Mouse (Mus musculus) right cerebral cortex, postnatal 10 days (tissue): Measurements from ENCODE around the gene Acsf3.

Source experiments
- DNase-seq, 2 experiments: peaks; one replicate each; pipeline ENCODE4 v3.0.0; 2021; ENCODE audit warnings: low spot score in 2 of 2

The Acsf3 gene

DNA sequence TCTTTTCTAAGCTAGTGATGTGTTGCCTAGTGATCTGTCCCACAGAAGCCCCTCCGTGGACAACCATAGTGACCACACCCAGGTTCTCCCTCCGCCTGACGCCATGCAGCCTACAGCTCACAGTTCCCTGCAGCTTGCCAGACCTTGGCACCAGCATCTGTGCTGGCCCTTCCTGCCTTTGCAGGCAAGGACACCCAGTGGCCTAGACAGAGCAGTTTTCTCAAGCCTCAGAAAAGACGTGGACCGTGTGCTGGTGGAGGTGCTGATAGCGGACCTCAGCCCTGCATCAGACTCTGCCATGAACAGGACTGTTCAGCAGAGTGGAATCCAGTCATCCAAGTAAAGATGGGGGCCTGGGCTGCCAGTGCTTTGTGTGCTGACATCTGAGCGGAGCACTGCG lies 35.1 kb downstream of the Acsf3 start:
- no peak for DNase-seq

DNA sequence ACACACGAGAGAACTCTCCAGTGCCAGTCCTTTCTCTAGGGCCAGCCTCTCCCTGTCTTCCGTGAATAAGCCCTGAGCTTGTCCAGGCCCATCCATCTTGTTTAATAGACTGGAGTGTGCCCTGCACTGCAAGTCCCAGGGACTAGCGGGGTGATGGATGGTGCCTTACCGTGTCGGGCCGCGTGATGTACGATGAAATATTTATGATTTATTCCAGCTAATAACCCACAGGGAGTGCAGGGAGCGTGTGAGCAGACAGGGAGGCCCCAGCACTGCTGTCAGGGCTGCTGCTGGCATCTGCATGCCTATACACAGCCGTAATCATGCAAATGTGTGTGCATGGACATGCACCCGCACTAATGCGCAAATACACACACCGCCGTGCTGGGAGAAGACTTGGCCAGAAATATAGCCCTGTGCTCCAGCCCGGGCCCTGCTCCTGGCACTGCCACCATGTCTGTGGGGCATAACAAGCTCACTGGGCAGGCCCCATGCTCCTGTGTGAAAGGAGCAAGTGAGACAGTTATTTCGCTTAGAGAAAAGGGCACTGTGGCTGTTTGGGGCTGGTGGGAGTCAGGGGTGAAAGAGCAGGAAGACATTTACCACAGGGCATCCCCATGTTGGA lies 36.7 kb downstream of the Acsf3 start:
- no peak for DNase-seq

DNA sequence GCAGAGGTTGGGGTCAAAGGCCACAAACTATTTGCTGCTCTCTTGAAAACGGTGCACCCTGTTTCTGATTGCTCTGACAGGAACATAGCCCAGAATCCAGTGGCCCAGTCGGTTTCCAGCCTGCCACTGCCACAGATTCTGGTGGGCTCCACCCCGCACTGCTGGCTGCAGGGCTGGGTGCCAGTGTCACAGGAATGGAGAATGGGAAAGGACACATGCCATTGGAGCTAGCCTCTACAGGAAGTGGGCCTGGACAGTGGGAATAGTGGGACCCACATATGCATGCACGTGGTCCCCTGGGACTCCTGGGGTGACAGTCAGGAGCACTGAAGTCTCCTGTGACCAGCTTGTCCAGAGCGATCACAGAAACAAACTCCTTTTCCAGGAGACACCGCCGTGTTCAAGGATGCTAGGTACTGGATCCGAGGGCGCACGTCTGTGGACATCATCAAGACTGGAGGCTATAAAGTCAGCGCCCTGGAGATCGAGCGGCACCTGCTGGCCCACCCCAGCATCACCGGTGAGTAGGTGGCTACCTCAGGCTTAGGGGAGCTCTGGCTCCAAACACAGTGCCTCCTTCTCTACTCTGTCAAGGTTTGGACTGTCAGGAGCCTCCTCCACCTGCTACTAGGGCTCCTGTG lies 37.4 kb downstream of the Acsf3 start:
- DNase-seq, result no peak

DNA sequence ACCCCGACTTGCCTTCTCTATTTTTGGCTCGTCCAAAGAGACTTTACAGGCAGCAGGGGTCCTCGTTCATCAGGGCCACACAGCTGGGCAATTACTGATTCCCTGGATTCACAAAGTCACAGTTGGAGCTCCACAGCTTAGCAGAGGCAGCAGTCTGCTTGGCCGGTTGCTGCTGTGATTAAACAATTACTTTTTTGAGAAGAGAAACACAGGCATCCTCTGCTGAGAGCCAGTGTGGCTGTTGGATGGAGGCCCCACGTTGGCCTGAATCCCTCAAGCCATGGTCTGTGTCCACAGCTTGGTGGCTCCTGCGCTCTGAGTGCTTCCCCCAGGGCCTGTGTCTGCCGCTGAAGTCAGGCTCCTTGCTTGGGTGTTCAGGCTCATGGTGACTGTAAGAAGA lies 39.3 kb downstream of the Acsf3 start:
- DNase-seq, result peak; percentile 59

DNA sequence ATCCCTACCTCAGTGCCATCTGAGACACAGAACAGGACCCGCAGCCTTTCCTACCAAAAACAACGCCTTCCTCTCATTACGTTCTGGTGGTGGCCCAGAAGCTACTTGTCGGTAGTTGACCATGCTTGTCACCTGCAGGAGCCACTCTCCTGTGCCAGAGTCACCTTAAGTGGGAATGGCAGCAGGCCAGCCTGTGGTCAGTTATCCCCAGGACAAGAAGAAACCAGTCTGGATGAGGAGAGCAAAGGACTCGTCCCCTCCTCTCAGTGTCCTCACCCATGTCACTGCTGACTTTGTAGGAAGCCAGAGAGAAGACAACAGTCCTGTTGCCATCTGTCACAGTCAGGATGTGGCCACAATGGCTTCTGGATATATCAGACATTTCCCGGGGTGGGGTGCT lies 41.7 kb downstream of the Acsf3 start:
- no peak for DNase-seq

DNA sequence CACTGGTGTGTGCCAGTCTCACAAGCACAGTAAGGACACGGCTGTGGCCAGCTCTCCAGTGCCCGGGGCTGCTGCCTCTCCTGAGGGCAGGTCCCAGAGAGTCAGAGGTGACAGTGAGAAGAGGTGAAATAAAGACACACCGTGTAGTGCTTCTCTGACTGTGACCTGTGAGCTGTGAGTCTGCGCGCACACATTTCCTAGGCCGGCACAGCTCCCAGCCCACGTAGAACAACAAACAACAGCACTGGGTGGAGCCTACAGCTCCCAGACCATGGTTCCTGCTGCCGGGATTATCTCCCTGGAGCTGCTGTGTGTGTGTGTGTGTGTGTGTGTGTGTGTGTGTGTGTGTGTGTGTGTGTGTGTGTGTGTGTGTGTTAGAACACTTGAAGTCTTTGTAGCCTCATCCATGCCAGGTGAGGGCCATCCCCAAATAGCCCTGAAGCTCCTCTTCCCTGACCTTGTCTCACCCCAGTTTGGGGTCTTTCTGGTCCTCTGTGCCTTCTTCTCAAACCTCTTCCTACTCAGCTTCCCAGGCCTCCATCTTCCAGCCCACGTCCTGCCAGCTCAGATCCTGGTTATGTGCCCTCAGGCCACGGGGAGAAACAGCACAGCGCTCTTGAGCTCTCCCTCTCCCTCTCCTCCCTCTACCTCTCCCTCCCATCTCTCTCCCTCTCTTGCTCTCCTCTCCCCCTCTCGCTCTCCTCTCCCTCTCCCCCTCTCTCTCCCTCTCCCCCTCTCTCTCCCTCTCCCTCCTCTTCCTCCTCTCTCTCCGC lies 42.6 kb downstream of the Acsf3 start:
- no peak for DNase-seq

DNA sequence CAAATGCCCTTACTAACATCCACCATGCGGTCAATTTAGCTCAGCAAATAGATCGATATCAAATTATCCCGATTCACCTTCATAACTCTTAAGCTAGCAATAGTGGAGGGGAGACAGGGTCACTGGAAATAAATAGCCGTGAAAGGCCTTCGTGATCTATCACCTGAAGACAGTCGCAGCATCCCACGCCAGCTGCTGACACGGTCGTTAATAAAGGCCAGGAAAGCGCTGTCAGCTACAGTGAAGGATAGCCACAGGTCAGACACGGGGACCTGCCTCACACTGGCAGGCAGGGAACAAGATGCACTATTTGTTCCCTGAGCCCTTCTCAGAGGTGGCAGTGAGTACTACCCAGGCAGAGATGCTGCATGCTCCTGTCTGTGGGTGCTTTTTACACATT lies 44.5 kb downstream of the Acsf3 start:
- no peak for DNase-seq

DNA sequence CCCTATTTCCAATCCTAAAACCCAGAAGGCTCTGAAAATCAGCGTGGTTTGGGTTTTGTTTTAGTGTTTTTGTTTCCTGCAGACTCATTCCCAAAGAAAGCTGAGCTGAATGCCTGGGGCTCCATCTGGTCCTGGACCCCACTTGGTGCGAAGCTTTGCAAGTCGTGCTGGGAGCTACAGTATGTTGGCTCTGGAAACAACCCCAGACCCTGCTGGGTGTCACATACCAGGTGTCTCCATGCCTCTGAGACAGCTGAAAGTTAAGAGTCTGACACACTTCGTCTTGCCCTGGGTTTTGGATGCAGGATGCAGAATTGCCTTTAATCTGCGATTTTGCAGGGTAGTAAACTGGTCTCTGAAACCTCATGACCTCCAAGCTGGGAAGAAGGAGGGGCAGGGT lies 49.3 kb downstream of the Acsf3 start:
- no peak for DNase-seq

DNA sequence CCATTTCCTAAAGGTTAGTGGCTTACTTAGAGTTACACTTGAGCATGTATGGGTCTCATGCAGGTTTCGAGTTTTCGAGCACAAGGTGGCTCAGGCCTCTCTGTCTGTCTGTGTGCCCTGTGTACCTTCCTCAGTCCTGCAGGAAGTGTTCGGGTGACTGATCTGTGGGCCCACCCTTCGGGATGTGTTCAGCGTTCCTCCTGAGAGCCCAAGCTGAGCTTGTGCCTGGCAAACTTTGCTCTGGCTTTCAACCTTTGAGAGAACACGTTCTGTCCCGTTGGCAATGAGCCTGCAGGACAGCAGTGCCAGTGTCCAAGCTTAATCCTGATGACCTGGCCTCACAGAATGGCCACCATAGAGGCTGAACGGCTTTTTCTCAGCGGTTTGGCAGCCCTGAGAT lies 49.7 kb downstream of the Acsf3 start:
- DNase-seq, result no peak

DNA sequence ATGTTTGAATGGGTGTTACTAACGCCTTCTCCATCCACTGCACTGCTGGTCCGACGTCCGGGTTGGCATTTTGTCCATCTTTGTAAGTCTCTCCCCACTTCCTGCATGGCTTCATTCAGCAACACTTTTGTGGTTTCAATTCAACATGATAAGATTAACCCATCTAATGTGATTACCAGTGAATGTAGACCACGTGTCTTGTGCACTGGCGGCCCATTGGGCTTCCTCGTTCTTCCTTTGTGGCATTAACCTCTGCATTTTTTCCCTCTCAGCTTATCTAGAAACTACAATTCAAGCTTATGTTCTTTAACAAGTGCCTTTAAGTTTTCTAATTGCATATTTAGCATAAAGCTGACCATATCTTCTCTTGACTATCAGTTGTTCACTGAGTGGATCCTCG lies 50.1 kb downstream of the Acsf3 start:
- DNase-seq, result no peak

DNA sequence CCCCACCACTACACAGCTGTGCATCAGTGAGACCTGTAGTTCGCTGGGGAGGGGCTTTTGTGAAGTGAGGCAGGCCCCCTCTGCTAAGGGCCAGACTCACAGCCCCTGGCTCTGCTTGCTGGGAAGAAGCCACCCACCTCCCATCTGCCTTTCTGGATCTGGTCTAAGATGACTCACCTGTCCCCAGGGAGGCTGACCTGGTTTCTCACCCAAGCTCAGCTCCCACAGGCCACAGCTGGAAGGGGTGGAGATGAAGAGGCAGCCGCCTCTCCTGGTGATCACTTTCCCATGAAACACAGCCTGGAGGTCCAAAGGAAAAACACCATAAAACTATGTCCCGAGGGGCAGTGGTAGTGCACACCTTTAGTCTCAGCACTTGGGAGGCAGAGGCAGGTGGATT lies 54.1 kb downstream of the Acsf3 start:
- no peak for DNase-seq

DNA sequence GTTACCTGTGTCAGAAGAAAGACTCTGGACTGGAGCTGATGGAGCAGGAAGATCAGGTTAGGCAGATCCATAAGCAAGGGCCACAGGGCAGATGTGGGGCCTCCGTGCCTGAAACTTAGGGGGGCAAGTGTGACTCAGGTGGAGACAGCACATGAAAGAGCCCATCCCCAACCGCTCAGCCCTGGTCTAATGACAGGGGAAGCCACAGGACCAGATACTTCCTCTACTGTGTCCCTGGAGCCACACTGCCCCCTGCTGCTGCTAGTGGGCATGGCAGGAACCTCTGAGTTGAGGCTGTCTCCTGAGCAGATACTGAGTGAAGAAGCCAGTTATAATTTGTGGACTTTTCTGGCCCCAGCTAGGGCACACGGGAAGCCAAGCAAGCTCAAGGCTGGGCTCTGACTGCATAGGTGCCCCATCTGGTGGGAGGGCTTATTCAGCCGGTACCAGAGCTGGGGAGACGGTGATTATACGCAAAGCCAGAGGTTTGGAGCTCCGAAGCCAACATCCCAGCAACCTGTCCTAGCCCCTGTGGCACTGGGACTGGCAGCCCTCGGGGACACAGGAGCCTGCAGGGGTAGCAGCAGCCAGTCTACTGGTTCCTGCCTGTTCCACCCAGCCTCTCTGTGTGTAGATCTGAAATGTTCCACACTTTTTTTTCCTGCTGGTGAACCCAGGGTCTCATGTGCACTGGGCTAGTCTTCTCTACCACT lies 55.2 kb downstream of the Acsf3 start:
- DNase-seq, result peak; percentile 91 to 93

DNA sequence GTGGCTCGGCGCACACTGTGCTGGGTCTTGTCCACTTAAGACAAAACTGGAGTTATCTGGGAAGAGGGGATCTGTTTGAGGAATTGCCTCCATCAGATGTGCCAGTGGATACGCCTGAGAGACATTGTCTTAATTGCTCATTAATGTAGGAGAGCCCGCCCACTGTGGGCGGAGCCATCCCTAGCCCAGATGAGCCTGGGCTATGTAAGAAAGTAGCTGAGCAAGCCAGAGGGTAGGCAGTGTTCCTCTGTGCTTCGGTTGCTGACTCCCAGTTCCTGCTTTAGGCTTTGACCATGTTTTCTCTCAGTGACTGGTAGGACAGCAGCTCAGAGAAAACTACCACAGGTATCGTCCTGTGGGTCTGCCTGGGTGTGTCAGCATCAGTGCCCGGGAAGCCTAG lies 59.1 kb downstream of the Acsf3 start:
- DNase-seq, result no peak

DNA sequence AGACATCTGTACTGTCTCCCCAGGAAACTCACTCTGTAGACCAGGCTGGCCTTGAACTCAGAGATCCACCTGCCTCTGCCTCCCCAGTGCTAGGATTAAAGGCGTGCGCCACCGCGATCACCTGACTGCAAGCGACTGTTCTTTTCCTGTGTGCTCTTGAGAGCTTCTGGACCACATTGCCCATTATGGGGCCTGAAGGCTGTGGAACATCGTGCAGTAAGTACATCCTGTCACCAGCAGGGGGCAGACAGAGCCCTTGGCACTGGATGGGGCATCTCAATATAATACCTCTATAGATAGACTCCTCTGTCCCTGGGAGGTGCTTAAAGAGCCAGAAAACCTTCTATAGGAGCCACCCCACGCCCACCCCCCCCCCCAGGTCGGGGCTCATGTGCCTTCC lies 59.7 kb downstream of the Acsf3 start:
- peak; percentile 76 to 82 for DNase-seq

DNA sequence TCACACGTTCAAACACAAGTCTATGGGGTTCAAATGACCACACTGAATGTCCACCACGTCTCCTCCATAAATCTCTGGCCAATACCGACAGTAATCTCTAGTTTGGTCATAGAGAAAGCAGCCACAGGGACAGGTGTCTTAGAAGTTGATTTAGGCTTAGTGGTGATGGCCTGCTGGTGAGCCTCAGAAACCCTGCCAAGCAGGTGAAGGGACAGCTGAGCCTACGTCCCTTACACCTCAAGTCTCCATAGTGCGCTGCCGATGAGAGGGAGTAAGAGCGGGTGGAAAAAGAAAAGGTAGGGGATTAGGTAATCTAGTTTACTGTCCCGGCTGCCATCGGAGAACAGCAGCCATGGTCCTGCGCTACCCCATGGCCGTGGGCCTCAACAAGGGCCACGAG lies 60.9 kb downstream of the Acsf3 start:
- DNase-seq, result no peak

DNA sequence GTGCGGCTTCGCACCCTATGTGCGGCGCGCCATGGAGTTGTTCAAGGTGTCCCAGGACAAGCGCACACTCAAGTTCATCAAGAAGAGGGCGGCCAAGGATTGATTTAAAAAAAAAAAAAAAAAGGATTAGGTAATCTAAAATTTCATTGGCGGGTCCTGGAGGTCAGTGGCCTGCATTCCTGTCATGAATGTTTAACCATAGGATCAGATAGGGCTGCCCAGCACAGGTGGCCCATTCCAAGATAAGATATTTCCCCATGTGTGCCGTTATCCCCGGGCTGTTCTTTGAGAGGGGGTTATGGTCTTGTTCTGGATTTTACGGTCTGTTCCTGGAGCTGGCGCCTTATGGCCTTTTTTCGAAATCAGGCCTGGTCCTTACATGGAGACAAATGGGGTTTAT lies 61.4 kb downstream of the Acsf3 start:
- no peak for DNase-seq

DNA sequence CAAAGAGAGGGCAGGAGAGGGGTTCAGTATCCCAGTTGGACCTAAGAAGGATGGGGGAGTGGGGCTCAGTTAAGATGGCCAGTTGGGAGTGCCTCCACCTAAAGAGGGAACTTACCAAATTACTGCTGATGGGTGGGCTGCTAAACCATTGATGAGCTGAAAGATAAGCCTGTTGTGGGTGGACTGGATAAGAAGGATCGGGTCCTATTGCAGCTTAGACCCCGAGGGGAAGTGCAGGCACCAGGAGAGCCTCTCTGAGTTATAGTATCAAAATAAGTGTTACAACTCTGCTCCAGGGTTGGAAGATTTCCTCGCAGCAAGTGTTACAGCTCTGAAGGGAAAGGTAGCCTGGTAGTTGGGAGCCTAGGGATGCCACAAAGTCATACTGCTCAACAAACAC lies 68.9 kb downstream of the Acsf3 start:
- no peak for DNase-seq

DNA sequence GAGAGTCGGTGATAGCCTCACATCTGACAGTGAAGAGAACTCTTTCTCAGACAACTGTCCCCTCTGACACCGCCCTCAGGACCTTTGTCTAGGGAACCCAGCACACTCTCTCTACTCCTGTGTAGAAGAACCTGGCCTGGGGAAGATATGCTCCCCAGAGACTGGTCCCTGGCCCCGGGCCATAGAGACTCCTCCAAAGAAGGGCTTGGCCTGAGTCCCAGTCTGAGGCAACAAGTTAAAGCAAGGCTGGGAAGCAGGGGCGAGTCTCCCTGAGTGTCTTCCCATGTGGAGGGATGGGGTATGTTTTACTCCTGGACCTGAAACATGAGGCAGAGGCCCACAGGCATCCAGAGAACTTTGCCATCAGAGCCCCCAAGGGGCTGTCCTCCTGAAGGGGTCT lies 70.4 kb downstream of the Acsf3 start:
- no peak for DNase-seq

DNA sequence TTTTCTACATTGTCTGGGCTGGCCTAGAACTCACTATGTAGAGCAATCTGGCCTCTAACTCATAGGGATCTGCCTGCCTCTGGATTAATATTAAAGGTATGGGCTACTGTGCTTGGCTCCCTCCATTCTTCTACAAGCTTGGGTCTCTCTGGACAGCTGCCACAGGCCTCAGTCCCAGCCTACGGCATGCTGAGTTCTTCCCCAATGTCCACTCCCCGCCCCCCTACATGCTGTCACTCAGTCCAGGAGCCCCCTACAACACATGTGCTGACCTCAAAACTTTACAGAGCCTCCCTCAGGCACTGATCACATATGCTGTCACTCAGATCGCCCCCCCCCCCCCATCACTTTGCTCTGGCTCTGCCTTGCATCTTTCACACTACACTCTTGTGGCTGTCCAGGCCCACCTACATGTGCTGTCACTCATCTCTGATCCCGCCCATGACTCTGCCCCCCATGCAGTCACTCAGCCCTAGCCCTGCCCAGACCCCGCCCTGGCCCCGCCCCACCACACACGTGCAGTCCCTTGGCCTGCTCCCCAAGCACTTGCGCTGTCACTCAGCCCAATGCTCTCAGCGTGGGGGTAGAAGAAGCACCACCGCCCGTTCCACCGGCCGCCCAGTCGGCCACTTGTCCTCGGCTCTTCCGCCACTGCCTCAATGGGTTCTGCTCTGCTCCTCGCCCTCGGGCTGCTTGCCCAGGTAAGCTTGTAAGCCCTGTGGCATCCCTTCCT lies 72.7 kb downstream of the Acsf3 start, which contains the start of gene Cdh15:
Cdh15 (plus strand) TSS at position 138 of the 733 bp plus-strand sequence.
- DNase-seq, result peak; percentile 63 to 71

DNA sequence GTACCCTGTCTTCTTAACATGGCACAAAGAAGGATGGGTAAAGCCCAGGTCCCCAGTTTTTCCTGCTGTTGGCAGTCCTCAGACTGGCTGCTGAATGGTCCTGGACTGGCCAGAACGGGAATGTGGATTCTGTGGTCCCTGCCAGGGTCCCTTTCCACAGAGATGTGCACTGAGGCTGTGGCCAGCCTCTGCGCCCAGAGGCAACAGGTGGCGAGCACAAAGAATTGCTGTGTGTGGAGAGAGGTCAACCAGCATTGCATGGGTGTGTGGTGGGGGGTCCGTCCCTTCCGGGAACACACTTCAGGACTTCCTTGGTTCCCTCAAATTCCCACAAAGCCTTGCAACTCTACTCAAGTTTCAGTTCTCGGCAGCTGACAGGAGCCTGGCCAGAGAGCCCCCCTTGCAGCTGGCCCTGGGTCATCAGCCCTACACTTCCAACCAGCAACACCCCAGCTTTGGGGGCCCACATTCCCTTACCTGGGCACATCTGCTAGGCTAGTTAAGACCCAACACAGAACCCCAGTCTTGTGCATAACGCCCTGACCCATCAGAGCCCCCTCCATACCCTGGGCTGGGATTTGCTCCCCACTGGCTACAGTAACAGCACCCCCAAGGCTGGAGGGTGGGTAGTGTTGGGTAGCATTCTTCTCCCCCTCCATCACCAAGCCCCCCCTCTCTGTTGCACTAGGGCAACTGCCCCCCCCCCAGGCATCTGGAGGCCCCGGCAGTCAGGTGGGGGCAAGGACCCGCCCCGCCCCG lies 74.0 kb downstream of the Acsf3 start:
- DNase-seq, result no peak

DNA sequence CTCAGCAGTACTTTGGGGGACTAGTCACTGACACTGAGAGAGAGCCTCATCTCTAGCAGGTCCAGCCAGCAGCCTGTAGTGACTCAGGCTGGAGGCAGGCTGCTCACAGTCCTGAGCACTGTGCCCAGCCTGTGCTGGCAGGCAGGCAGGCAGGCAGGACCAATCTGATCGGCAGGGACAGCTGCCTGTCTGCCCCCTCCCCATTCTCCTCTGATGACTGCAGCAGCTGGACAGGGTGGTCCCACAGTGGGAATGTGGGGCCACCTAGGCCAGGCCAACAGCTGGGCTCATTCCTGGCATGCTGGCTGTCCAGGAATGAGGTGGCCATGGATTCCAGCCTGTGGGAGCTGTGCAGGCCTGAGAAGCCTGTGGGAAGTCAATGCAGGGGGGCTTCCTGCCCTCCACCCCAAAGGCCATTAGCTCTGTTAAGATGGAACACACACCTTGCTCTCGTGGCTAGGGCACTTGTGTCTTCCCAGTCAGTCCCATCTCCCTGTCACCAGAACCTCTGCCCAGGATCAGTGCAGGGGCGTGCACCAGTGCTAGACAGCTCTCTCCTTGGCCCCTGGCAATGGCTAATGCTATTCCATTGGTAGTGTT lies 75.5 kb downstream of the Acsf3 start:
- no peak for DNase-seq
